Mouse (Mus musculus) telencephalon, adult 2 months (tissue): ENCODE results near the gene Kif28.
"Not testable (repeated sequence)": the region's sequence is repeated elsewhere in the genome, so short reads cannot be mapped to it uniquely, and the experiment has no call there.

Experiments
- DNase-seq: peaks from one replicate; pipeline ENCODE4 v3.0.0-alpha.2; 2011; ENCODE audit warnings: low read depth, low spot score

Gene Kif28

GRCm38 (mm10) chr1:179745171-179745570 is at the start of gene Kif28:
TSS of gene Kif28 (minus strand) at chr1:179745271.
- DNase-seq = no peak

- DNase-seq = no peak
These were observed 42.2 kb upstream of the Kif28 start for GRCm38 (mm10) chr1:179787281-179787680.

DNA sequence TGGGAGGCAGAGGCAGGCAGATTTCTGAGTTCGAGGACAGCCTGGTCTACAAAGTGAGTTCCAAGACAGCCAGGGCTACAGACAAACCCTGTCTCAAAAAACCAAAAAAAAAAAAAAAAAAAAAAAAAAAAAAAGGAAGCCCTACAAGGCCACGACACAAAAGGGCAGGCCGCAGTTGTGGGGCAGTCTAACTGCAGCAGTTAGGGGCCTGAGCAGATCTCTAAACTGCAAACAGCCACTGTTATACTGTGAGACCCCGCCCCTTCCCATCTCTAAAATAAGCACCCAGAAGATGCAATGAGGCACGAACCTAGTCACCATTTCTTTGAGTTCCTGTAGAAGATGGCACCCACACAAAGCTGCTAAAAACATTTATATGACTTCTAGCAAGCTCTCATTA is 40.4 kb upstream of the Kif28 start:
- DNase-seq = no peak

GRCm38 (mm10) chr1:179784098-179784497 is 39.0 kb upstream of the Kif28 start:
- no peak for DNase-seq

GRCm38 (mm10) chr1:179776831-179777230 is 31.8 kb upstream of the Kif28 start:
- no peak for DNase-seq

DNA sequence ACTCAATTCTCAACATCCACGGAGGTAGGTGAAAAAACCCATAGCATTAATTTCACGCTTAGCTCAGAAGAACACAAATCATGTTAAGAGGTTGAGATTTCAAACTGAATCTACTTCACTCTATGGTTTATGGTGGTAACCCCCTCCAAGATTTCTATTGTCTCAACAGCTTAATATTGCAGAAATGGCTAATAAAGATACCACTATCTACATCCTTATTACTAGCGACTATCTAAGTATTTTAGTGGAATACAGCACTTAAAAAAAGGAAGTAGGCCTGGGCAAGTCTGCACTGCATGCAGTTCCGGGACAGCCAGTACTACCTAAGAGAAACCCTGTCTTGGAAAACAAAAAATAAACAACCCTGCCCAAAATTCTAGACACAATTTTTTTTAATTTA is 15.5 kb upstream of the Kif28 start:
- DNase-seq = no peak

DNA sequence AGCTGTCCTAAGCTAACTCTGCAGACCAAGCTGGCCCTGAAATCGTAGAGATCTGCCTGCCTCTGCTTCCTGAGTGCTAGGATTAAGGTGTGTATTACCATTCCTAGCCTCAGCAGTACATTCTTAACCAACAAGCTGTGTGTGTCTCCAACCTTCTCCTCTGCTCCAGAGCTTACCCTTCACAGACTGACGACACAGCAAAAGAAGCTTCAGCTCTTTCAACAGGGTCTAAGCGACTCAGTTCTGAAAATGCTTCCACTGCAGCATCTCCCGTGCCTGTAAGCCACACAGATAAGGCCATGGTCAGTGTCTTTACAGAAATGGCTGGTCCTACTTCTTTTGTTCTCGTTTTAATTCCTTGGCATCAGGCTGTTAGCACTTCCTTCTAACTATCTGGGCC is 15.0 kb upstream of the Kif28 start:
- DNase-seq = no peak

DNA sequence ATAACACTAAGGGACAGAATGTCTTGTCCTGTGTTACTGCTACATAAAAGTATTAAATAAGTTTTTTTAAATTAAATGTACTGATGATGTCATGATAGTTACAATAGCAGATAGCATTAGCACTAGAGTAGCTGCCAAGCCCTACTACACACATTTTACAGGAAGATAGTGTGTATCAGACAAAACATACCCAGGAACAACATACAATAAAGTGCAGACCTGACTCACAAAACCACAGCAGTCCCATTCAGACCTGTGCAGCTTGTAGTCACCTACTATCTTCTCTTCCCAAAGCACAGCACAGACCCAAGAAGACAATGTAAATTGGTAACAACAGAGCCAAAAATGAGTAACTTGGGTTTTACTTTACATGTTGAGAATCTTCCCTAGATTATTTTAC is 11.4 kb upstream of the Kif28 start:
- DNase-seq = no peak

DNA sequence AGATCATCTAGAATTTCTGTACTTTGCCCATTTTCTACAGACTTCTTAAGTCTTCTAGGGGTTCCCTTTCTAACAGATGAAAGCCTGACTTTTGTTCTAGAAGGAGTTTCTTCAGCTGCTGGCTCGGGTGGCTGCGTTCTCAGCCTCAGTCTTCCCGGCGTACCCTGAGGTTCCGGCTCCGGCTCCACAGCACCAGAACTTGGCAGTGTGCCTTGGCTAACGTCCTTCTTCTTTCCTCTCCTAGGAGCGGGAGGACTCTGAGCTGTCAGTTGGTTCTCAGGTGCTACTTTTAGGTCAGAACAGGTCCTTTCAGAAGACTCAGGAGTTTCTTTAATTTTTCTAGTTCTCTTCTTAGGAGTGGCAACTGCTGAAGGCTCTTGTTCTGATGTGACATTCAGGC is 7.9 kb upstream of the Kif28 start:
- DNase-seq = no peak

DNA sequence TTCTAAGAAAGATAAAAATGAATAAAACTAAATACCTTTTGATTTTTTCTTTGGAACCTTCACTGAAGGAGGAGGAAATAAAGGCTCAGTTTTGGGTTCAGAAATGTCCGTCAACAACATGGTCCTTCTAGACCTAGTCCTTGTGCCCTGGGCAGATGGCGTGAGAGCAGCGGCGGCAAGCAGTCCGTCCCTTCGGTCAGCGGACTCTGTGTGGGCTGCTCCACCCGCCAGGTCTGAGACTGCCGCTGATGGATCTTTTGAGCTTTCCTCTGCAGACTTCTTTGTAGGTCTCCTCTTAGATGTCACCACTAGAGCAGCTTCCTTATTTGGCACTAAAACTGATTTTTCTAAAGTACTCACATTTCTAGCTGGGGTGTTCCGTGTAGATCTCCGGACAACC is 7.2 kb upstream of the Kif28 start:
- DNase-seq = no peak

DNA sequence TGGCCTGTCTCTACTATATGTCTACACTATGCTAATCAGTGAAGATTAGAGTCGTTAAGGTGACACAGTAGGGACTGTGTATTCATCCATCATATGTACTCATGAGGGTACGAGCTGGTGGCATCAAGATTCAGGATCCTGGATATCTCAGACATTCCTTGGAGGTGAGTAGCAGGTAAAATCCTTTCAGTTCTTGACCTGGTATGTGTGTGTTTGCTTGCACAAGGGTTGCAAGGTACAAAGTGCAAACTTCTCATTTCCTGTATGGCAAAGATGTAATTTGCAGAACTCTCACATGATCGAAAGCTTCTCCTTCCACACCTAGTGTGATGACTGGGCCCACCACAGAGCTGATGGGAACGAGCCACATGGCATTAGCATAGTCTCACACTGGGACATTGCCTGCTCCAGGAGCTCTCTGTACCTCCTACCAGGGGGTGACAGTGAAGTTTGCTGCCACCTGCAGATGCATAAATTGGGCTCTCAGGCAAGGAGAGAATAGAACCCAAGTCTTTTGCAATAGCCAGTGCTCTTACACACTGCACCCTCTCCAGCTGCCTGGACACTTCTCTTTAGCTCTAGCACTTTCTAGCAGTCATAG is 1.4 kb downstream of the Kif28 start:
- DNase-seq = no peak

GRCm38 (mm10) chr1:179736483-179736882 is 8.6 kb downstream of the Kif28 start:
- DNase-seq = no peak

DNA sequence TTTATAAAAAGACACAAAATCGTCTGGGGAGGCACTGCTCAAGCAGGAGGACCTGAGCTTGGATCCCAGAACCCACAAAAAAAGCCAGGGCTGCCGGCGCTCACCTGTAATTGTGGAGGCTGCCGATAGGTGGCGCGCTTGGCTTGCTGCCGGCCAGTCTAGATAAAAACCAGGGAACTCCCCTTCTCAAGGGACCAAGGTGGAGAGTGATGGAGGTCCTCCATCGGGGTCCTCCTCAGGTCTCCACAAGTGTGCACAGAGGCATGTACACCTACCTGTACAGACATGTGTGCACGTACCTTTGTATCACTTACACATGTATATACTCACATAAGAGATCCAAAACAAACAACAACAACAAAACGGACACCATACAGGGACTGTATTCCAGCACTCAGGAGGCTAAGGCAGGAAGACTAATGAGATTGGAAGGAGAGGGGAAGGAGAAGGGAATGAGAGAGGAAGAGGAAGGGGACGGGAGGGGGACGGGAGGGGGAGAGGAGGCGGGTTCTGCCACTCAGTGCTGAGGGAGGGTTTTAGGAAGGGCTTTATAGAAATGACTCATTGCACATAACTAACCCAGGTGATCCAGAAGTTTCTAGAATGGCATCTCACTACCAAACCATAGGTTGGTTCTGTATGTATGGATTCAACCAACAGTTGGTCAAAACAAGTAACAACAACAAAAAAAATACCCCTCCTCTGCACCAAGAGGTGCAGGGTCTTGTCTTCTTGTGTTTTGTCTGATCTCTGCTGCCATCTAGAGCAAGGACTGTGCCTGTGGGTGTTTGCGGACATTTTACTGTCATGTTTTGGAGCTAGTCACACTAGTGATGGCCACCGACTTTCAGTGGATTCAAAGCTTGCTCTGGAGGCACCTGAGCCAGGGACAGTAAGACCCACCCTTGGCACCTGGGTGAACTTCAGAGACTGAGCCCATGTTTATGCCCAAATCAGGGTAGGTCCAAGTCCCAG is 10.3 kb downstream of the Kif28 start:
- DNase-seq = no peak

GRCm38 (mm10) chr1:179731391-179731790 is 13.7 kb downstream of the Kif28 start:
- DNase-seq = no peak

GRCm38 (mm10) chr1:179728661-179729060 is 16.4 kb downstream of the Kif28 start:
- DNase-seq = no peak

- no peak for DNase-seq
These were observed 22.1 kb downstream of the Kif28 start for GRCm38 (mm10) chr1:179722811-179723469.

- no peak for DNase-seq
These were observed 29.3 kb downstream of the Kif28 start for GRCm38 (mm10) chr1:179715786-179716185.

GRCm38 (mm10) chr1:179715289-179715688 is 29.8 kb downstream of the Kif28 start:
- not testable (repeated sequence) for DNase-seq

DNA sequence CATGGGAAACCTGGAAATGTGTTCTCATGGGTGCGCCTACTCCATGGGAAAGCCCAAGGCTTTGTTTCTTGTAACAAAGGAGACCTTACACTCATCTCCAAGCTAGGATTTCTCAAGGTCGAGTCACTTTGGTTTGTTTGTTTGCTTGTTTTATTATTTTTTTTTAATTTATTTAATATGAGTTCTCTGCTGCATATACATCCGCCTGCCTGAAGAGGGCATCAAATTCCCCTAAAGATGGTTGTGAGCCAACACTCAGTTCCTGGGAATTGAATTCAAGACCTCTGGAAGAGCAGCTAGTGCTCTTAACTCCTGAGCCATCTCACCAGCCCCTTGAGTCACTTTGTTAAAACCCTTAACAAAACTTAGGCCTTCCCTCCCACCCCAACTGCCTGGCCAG is 31.7 kb downstream of the Kif28 start:
- no peak for DNase-seq

- DNase-seq = no peak
These were observed 32.4 kb downstream of the Kif28 start for GRCm38 (mm10) chr1:179712658-179713057.

- DNase-seq = no peak
These were observed 34.3 kb downstream of the Kif28 start for GRCm38 (mm10) chr1:179710739-179711138.

- peak; percentile 85 for DNase-seq
These were observed 35.7 kb downstream of the Kif28 start for GRCm38 (mm10) chr1:179709390-179709789.
